Mouse (Mus musculus): ENCODE results near the gene Klf2. TPM values are rescaled to one million over a fixed set of nuclear protein-coding genes. Genes with fewer than 3 reads are reported as not detected.
A peak's percentile ranks its signal among the peaks of the same experiment; 100 is the strongest.

The Klf2 gene
- polyA plus RNA-seq, 1 experiment from 2014 or later: 65.3 TPM

- TF ChIP-seq CTCF (IDR thresholded peaks at IDR 0.05) (no peak), EP300 (IDR thresholded peaks at IDR 0.05) (no peak)
- H3K4me1 ChIP-seq (ENCODE audit: insufficient read depth, low read depth, low read length): no peaks in the 10 kb centered on the region
- H3K4me3 ChIP-seq (ENCODE audit: low read depth, low read length): no peak overlapping the region
- ATAC-seq: no peak
- no peak overlapping the region for H3K4me2 ChIP-seq (replicated peaks; ENCODE audit: low read depth, low read length)
- 65% methylated on average over 5 of the region's 5 CpGs for WGBS
- no peak overlapping the region for H3K9ac ChIP-seq (replicated peaks; ENCODE audit: low read depth)
- no peaks in the 10 kb centered on the region for H3K27me3 ChIP-seq (replicated peaks; ENCODE audit: insufficient read depth, low read length)
- no peak overlapping the region for H3K27ac ChIP-seq (ENCODE audit: low read length)
- DNase-seq (ENCODE audit: low spot score): no peak
- no peaks in the 10 kb centered on the region for H3K36me3 ChIP-seq (ENCODE audit: insufficient read depth, low read length)
- no peaks in the 10 kb centered on the region for H3K9me3 ChIP-seq (ENCODE audit: low read length)
These were observed 45.0 kb upstream of the Klf2 start for GRCm38 (mm10) chr8:72273807-72274206.

GRCm38 (mm10) chr8:72277244-72277643, 41.6 kb upstream of the Klf2 start:
- no peaks in the 10 kb centered on the region for H3K27me3 ChIP-seq (replicated peaks; ENCODE audit: insufficient read depth, low read length)
- ATAC-seq: no peak
- WGBS: 46% methylated on average over 3 of the region's 3 CpGs

GRCm38 (mm10) chr8:72279151-72279550, 39.7 kb upstream of the Klf2 start:
- Histone ChIP-seq H3K36me3 (ENCODE audit: insufficient read depth, low read length) (no peaks in the 10 kb centered on the region), H3K4me3 (ENCODE audit: low read depth, low read length) (no peak overlapping the region), H3K27me3 (replicated peaks; ENCODE audit: insufficient read depth, low read length) (no peaks in the 10 kb centered on the region), H3K27ac (ENCODE audit: low read length) (no peak overlapping the region), H3K9ac (replicated peaks; ENCODE audit: low read depth) (no peak overlapping the region), H3K4me2 (replicated peaks; ENCODE audit: low read depth, low read length) (no peak overlapping the region), H3K9me3 (ENCODE audit: low read length) (no peaks in the 10 kb centered on the region), H3K4me1 (ENCODE audit: insufficient read depth, low read depth, low read length) (no peaks in the 10 kb centered on the region)
- ATAC-seq (no peak), DNase-seq (ENCODE audit: low spot score) (no peak)
- no peak for TF ChIP-seq EP300 (IDR thresholded peaks at IDR 0.05)
- no peak for TF ChIP-seq CTCF (IDR thresholded peaks at IDR 0.05)
- 79% methylated on average over 7 of the region's 7 CpGs for WGBS

More at GRCm38 (mm10) chr8:72277244-72277643, 41.6 kb upstream of the Klf2 start:
- no peak for DNase-seq (ENCODE audit: low spot score)
- TF ChIP-seq CTCF (IDR thresholded peaks at IDR 0.05) (no peak), EP300 (IDR thresholded peaks at IDR 0.05) (no peak)
- H3K4me3 ChIP-seq (ENCODE audit: low read depth, low read length): no peak overlapping the region
- no peaks in the 10 kb centered on the region for H3K4me1 ChIP-seq (ENCODE audit: insufficient read depth, low read depth, low read length)
- no peak overlapping the region for H3K9ac ChIP-seq (replicated peaks; ENCODE audit: low read depth)
- H3K4me2 ChIP-seq (replicated peaks; ENCODE audit: low read depth, low read length): no peak overlapping the region
- H3K27ac ChIP-seq (ENCODE audit: low read length): no peak overlapping the region
- no peaks in the 10 kb centered on the region for H3K36me3 ChIP-seq (ENCODE audit: insufficient read depth, low read length)
- H3K9me3 ChIP-seq (ENCODE audit: low read length): no peaks in the 10 kb centered on the region

GRCm38 (mm10) chr8:72281634-72282033, 37.2 kb upstream of the Klf2 start:
- no peaks in the 10 kb centered on the region for H3K36me3 ChIP-seq (ENCODE audit: insufficient read depth, low read length)
- no peaks in the 10 kb centered on the region for H3K27me3 ChIP-seq (replicated peaks; ENCODE audit: insufficient read depth, low read length)
- H3K4me2 ChIP-seq (replicated peaks; ENCODE audit: low read depth, low read length): no peak overlapping the region
- no peaks in the 10 kb centered on the region for H3K4me1 ChIP-seq (ENCODE audit: insufficient read depth, low read depth, low read length)
- no peak overlapping the region for H3K9ac ChIP-seq (replicated peaks; ENCODE audit: low read depth)
- no peaks in the 10 kb centered on the region for H3K9me3 ChIP-seq (ENCODE audit: low read length)
- ATAC-seq (peak; percentile 93), DNase-seq (ENCODE audit: low spot score) (peak; percentile 83)
- 0 out of 2 replicates have a peak overlapping the region, but pooled peaks have one; percentile 23 for H3K27ac ChIP-seq (ENCODE audit: low read length)
- WGBS: 13% methylated on average over 3 of the region's 3 CpGs
- no peak overlapping the region for H3K4me3 ChIP-seq (ENCODE audit: low read depth, low read length)
- peak; percentile 87 for TF ChIP-seq EP300 (IDR thresholded peaks at IDR 0.05)
- no peak for TF ChIP-seq CTCF (IDR thresholded peaks at IDR 0.05)

GRCm38 (mm10) chr8:72285285-72285684, 33.5 kb upstream of the Klf2 start:
- no peak overlapping the region for H3K4me3 ChIP-seq (ENCODE audit: low read depth, low read length)
- H3K27me3 ChIP-seq (replicated peaks; ENCODE audit: insufficient read depth, low read length): no peaks in the 10 kb centered on the region
- H3K36me3 ChIP-seq (ENCODE audit: insufficient read depth, low read length): no peaks in the 10 kb centered on the region
- H3K4me2 ChIP-seq (replicated peaks; ENCODE audit: low read depth, low read length): no peak overlapping the region
- no peaks in the 10 kb centered on the region for H3K4me1 ChIP-seq (ENCODE audit: insufficient read depth, low read depth, low read length)
- no peak overlapping the region for H3K9ac ChIP-seq (replicated peaks; ENCODE audit: low read depth)
- 57% methylated on average over 4 of the region's 4 CpGs for WGBS
- ATAC-seq (no peak), DNase-seq (ENCODE audit: low spot score) (no peak)
- no peaks in the 10 kb centered on the region for H3K9me3 ChIP-seq (ENCODE audit: low read length)
- TF ChIP-seq CTCF (IDR thresholded peaks at IDR 0.05) (no peak), EP300 (IDR thresholded peaks at IDR 0.05) (no peak)
- no peak overlapping the region for H3K27ac ChIP-seq (ENCODE audit: low read length)

- TF ChIP-seq EP300 (IDR thresholded peaks at IDR 0.05) (no peak), CTCF (IDR thresholded peaks at IDR 0.05) (no peak)
- H3K9me3 ChIP-seq (ENCODE audit: low read length): no peaks in the 10 kb centered on the region
- no peaks in the 10 kb centered on the region for H3K27me3 ChIP-seq (replicated peaks; ENCODE audit: insufficient read depth, low read length)
- DNase-seq (ENCODE audit: low spot score): no peak
- H3K4me3 ChIP-seq (ENCODE audit: low read depth, low read length): no peak overlapping the region
- H3K4me2 ChIP-seq (replicated peaks; ENCODE audit: low read depth, low read length): no peak overlapping the region
- no peak overlapping the region for H3K27ac ChIP-seq (ENCODE audit: low read length)
- no peaks in the 10 kb centered on the region for H3K4me1 ChIP-seq (ENCODE audit: insufficient read depth, low read depth, low read length)
- no peak overlapping the region for H3K9ac ChIP-seq (replicated peaks; ENCODE audit: low read depth)
- ATAC-seq: no peak
- H3K36me3 ChIP-seq (ENCODE audit: insufficient read depth, low read length): no peaks in the 10 kb centered on the region
These were observed 29.8 kb upstream of the Klf2 start for GRCm38 (mm10) chr8:72289051-72289450.

GRCm38 (mm10) chr8:72291104-72291503, 27.7 kb upstream of the Klf2 start:
- peaks cover 7% of the 10 kb centered on the region for H3K4me1 ChIP-seq (ENCODE audit: insufficient read depth, low read depth, low read length)
- no peak for ATAC-seq
- WGBS: 60% methylated on average over 2 of the region's 2 CpGs
- H3K9ac ChIP-seq (replicated peaks; ENCODE audit: low read depth): no peak overlapping the region
- H3K4me2 ChIP-seq (replicated peaks; ENCODE audit: low read depth, low read length): no peak overlapping the region
- no peaks in the 10 kb centered on the region for H3K27me3 ChIP-seq (replicated peaks; ENCODE audit: insufficient read depth, low read length)
- no peak for TF ChIP-seq EP300 (IDR thresholded peaks at IDR 0.05)
- TF ChIP-seq CTCF (IDR thresholded peaks at IDR 0.05): no peak
- H3K36me3 ChIP-seq (ENCODE audit: insufficient read depth, low read length): no peaks in the 10 kb centered on the region
- no peak for DNase-seq (ENCODE audit: low spot score)
- no peak overlapping the region for H3K27ac ChIP-seq (ENCODE audit: low read length)
- H3K9me3 ChIP-seq (ENCODE audit: low read length): no peaks in the 10 kb centered on the region
- H3K4me3 ChIP-seq (ENCODE audit: low read depth, low read length): no peak overlapping the region
